Mouse (Mus musculus) c-Kit-positive CD71-positive TER-119-positive erythroid progenitor cells, embryonic 14.5 days (primary cell): Measurements from ENCODE around the gene App.

Source experiments
- DNase-seq: peaks from one replicate; pipeline ENCODE4 v3.0.0-alpha.2; 2013; ENCODE audit warnings: low spot score

App gene

DNA sequence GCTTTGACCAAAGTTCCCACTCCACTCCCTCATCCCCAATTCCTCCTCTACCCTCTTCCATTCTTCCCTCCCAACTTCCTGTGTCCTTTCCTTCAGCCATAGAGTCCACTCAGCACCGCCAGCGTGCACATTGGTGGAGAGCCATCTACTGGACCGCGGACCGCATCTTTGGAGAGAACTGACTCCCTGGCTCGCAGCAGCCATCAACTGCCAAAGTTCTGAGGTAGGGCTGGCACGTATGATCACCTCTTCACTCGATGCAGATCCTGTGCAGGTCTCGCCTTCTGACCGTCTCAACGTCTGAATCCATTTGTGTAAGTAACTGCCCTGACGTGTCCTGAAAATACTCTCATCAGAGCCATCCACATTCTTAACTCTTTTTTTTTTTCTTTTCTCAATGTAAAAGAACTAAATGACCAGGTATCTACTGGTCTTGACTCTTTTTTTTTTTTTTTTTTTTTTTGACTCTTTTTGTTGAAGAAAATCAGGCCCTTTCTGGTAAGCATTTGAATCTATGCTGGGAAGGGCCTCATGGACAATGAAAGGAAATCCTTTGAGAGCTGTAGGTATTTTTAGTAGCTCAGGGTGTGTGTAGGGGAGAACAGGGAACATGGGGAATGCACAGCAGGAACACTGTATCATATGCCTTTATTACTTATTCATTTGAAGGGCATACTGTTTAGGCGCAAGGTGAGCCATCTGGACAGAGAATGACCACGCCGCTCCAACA, 200.0 kb downstream of the App start:
- no peak for DNase-seq

DNA sequence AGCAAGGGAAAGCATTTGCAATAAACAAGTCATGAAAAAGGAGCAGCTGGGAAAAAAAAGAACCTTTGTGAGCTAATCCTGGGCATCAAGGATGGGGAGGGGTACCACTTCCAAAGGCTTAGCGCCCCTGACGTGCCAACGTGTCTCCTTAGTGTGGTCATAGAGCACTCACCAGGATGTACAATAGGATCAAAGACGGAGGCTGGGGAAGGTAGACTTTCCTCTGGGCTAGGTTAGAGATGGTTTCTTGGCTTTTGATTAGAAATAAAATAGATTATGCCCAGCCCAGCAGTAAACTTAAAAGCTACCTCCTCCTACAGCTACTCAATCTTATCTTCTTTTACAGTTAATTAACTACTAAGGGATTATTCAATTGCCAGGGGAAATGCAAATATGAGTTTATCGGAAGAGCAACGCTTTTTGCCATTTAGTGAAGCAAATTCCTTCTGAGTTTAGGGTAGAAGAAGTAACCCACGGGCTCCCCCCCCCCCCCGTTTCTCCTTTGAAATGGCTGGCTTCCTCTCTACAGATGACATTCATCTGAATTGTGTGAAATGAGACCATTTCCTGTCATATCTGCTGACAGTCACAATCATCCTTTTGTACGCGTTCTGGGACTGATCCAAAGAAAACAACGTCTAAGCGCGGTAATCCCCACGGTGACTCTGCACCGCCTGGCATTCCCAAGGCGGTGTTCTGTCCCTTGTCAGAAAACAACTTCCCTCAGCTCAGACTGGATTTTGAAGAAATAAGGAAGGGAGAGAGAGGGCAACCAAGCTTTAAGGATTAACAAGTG, 201.8 kb downstream of the App start:
- no peak for DNase-seq

DNA sequence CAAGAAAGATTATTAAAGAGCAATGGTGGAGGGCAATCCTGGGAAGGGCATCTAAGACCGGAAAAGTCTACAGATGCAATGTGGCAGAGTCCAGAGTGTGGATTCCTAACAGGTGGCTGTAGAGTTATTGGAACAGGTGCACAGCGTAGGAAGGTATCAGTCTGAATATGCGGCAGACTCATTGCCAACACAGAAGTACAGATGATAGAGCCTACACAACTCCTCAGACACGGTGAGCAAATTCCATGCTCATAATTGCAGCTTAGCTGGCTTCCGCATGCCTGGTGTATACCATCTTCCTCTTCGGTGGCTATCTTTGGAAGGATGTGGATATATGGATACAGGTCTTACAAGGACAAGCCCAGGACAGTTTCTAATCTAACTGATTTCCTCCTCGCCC, 204.5 kb downstream of the App start:
- DNase-seq: no peak

DNA sequence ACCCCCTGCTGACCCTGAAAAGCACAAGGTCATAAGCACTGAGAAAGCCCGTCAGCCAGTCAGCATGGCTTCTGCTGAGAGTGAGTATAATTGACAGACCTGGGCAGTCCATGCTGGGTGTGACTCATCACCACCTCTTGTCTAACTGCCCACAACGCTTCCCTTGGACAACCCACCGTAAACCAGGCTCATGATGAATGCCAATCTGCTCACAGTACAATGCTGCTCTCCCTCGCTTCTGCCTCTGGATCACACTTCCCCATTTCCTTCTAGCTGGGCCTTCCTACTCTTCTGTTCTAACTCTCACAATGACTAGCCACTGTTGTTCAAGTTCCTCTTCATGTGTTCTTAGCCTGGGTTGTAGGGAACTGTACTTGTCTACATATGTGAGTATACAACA, 206.6 kb downstream of the App start:
- no peak for DNase-seq

DNA sequence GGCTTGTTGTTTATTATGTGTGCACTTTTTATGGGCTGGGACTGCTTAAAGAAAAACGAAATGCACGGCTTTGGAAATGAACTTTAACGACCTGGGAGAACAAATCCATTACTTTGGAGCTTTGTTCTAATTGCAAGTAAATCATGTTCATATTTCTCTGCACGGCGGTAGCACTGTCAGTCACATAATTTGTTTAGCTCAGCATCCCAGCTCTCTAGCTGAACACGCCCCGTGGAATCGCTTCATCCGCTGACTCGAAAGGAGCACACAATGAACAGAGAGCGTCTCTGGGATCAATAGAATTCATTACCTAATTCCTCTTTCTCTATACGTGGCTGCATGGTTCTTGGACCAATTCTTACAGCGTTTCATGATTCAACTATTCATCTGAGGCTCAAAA, 207.5 kb downstream of the App start:
- DNase-seq: no peak

DNA sequence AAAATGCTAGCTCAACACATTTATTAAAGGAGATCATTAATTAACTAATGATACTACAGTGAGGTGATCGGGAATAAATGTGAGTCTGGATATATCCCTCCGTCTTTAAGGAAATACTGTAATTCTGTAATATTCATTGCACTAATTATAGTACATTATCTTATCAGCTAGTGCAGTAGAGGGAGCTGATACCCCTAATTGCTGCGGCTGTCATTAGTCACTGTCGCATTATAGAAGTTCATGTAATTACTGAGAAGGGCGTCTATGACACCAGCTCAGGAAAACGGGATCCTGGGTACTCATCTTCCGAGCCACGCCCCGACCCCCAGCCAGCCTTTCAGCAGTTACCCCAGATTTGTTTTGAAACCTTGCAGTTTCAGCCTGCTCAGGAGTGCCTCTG, 209.6 kb downstream of the App start:
- no peak for DNase-seq

DNA sequence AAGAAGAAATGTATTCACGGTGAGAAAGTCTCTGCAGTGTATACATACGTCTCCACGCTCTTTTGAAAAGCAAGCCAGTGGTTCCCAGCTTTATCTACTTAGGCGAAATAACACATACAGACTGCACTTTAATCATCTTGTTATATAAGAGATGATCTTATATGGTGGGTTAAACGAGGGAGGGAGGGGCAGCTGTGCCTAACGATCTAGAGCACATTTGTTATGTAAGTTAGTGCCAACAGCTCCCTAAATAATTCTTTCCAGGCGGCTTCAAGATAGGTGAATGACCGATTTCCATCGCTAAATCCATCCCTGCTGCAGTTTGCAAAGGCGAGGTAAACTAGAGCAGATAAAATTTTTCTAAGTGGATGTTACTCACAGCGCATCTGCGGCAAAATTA, 210.0 kb downstream of the App start:
- no peak for DNase-seq

DNA sequence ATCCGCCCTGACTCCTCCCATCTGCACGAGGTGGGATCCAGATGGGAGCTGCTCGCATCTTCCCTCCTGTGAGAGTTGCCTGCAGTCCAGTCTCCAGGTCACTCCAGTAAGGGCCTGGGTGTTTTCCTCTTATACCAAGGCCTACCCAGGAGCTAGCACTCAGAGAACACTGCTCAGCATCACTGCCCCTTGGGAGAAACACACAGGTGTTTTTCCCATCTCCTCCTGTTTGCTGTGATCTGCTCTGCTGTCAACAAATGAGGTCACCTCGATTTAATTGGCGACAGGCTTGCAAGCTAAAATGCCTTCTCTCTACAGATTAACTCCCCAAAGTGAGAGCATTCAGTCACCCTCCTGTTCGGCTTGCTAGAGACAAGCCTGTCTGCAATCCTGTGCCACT, 216.3 kb downstream of the App start:
- DNase-seq: no peak

DNA sequence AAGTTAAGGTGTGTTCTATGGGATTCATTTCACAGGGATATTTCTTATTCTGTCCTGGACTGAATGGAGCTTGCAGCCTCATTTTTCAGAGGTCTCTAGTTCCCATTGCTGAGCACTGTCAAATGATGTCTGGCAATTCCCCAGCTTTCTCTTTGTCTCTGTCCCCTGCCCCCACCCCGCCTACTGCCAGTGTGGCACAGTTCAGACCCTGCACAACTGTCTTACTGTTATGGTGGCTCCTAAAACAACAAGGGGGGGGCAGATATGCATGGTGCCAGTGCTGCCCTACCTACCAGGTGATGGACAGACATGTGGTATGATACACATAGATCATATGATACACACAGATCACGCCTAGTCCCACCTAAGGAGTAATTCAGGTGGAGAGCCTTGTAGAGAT, 216.9 kb downstream of the App start:
- no peak for DNase-seq

DNA sequence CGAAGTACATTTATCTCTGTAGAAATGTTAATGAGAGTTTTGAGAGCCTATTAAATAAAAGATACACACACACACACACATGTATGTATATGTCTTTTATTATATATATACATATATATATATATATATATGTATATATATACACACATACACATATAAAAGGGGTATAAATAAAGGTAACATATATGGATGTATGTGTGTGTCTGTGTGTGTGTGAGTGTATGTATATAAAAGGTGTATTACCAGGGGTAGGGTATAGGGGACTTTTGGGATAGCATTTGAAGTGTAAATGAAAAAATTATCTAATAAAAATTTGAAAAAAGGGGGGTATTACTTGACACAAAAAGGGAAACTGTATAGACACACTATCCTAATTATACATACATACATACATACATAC, 217.7 kb downstream of the App start:
- no peak for DNase-seq

DNA sequence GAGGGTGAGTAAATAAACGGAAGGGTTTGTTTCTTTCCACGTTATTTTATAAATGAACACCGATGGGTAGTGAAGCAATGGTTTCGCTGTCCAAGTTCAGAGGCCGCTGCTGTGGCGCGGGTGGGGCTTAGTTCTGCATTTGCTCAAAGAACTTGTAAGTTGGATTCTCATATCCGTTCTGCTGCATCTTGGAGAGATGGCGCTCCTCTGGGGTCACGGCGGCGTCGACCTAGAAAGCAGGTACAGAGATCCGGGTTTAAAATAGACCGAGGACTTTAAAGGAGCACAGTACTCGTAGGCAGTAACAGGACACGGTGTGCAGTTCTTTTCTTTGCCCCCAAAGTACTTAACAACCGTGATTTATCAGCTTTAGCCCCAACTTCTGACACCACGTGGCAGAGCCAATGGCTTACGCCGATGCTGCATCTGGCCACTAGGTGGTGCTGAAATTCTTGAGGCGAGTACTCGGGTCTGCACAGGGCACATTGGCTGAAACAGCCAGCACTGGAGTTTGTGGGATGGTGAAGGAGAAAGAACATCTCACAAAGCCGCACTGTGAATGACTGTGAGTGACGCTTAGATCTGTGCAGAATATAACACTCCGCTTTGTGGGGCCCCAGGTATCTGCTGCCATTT, 218.2 kb downstream of the App start:
- DNase-seq: peak; percentile 52

DNA sequence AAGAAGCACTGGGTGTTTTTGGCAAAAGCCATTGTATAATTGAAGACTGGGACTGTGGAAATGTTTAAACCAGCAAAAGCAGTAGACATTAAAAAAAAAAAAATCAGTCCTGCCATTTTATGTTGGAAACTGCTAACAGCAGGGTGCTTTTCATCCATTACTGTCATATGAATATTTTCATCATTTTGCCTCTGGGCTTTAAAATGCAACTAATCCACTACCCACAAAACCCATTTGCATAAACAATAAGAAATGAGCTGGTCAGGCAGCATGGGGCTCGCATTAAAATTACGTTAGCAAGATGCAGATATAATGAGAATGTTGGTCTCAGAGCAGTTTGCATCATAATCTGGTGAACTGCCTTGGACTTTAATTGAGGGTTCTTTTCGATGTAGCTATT, 242.5 kb downstream of the App start:
- no peak for DNase-seq

DNA sequence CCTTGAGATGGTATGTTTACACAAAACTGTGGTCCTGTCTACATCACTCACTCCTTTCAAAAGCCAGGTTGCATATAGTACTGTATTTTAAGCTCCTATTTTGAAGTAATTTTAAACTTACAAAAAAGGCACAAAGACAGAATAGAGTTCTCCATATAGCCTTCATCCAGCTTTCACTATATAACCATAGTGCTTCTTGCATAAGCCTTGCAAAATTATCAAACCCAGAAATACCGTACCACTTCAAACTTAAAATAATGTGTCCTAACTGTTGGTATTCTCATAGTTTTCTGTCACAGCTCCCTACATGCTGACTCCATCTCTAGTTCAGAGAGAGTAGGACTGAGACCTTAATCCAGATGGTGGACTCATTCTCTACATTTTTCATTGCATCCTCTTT, 245.7 kb downstream of the App start:
- no peak for DNase-seq

DNA sequence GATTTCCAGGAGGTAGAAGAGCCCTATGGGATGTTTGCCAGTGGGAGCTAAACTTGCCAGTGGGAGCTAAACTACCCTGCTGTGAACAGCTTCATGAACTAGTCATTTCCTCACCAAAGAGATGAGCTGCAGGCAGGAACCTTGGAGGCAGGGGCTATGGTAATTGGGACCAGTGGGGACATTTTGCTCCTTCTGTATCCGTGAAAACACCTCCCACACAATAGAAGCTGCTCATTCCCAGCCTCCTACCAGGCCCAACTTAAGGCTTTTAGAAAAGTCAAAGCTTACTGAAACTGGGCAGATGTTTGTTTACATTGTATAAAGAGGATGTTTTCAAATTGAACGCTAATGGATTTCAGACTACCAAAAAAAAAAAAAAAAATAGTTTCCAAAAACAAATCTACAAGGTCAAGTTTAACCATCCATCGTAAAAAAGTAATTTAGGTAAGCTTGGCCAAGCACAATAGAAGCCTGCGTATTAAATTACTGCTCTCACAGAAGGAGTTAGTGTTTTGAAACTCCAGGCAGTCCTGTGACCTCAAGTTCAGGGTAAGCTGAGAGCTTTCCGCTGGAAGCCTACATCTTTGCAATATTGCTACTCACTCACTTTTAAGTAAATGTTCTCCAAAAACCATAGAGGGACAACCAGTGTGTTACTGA, 253.8 kb downstream of the App start:
- no peak for DNase-seq

DNA sequence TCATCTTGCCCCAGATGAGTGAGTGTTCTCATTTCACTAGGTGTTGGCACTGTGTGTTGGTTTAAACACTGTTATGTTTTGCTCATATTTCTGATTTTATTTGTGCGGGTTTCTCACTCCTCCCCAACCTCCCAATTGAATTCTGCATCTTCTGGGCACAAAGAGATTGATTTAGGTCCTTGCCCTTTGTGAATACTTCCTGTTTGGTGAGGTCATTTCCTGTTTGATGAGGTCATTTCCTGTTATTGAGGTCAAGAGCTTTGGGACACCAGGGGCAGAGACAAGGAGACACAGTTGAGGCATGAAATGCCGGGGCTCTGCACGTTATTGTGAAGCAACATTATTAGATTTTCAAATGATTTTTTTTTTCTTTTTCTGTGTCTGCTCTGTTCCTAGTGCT, 254.5 kb downstream of the App start:
- no peak for DNase-seq

DNA sequence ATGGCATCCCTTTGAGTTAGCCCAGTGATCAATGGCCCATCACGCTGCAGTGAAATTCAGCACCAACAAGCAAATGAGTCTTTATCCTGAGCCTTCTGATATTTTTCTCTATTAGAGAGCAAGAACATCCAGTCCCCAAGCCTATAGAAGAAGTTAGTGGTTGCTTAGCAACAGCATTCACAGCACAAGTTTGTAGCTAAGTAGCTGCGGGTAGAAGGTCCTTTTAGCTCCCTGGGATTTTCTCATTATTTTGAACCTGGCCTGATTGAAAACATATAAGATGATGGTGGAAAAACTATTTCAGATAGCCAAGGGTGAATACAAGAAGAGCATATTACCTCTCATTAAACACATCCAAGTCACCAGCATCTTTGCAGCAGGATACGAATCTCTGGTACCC, 256.8 kb downstream of the App start:
- DNase-seq: no peak

DNA sequence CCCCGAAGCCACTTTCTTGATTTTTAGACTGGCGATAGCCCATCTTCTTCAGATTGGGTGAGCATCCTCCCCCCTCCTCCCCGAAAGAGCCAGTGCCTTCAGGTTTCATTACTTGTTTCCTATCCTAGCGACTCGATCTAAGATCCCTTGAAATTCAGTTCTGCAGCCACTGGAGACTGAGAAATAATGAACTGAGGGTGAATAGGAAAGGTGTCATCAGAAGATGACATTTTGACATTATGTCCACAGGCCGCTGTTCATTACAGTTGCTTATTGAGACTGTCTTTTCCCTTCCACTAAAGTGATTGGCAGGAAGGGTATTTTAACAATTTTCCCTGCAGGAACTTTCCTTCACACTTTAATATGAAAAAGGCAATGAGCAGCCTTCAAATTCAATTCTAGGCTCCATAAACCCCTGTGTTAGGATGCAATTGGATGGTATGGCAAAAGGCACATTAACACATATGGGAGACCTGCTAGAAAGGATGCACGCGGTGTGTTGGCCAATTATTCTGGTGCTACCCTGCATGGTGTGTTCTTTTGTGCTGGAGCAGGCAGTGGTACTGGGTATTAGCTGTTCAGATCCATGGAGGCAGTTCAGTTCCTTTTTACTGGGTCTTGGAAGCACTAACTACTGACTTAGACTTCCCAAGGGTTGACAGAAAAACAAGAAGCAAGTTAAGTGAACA, 261.9 kb downstream of the App start:
- DNase-seq: no peak

DNA sequence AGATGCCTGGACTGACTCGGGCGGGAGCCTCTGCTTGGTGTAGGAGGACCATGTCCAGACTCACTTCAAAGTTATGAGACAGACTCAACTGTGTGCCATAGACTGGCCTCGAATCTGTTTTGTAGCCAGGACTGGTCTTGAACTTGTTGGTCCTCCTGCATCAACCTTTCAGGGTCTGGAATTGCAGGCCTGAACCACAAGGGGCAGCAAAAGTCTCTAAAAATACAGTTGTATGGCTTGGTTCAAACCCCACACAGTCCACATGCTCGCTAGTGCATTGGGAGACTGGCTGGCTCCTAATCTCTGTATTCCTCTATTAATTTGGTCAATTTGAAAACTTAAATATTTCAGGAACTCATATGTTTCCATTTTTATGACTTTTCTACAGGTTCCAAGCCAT, 270.6 kb downstream of the App start:
- no peak for DNase-seq
